In the genomic region with DNA sequence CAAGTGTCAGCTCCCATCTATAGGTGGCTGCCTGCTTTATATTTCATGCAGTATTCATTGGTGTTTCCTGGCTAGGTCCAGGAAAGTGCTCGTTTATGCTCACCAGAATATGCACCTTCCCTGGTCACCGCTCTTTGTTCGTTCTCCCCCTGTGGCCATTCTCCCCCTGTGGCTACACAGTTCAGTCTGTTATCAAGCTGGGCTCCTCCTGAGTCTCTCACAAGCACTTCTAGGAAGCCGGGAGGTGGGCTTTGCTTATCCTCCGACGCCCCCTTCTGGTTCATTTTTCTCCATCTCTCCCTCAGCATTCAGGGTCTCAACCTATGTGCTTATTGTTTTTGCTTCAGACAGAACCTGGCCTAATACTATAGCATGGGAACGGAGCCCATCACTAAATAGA, we compare ENCODE assay signal across 9 mouse cellular contexts. TPM values are rescaled to one million over a fixed set of nuclear protein-coding genes. Genes with fewer than 3 reads are reported as not detected.
DNase-seq lines count a peak whose midpoint lies in the region; ATAC-seq and TF ChIP-seq lines count a peak whose summit lies in the region.
"Had no signal": no experiment of that assay in that cellular context is flagged by ENCODE, and none has a peak within 500 bp of the region (broad histone marks: within the 10 kb centered on the region; RNA-seq: fewer than 3 reads in every experiment).

No protein-coding gene starts in this region.

- no peaks in the 10 kb centered on the region for H3K36me3 ChIP-seq in kidney, postnatal 0 days (ENCODE audit: insufficient read depth, low read length)
- H3K36me3 ChIP-seq in hindbrain, embryonic 14.5 days (replicated peaks; ENCODE audit: control insufficient read depth, insufficient read depth): no peaks in the 10 kb centered on the region
- H3K36me3 ChIP-seq in neural tube, embryonic 12.5 days: no peaks in the 10 kb centered on the region
- no peaks in the 10 kb centered on the region for H3K36me3 ChIP-seq in thymus, adult 2 months (ENCODE audit: control insufficient read depth, insufficient read depth, low read length)

- H3K4me2 ChIP-seq in kidney, postnatal 0 days (ENCODE audit: low read length): no peak overlapping the region
- H3K4me2 ChIP-seq in hindbrain, embryonic 14.5 days (replicated peaks): peak overlapping the region; percentile 28
- peak overlapping the region; percentile 38 for H3K4me2 ChIP-seq in neural tube, embryonic 12.5 days (replicated peaks)

- WGBS in kidney, postnatal 0 days: 6% methylated on average over 7 of the region's 7 CpGs
- 2% methylated on average over 7 of the region's 7 CpGs for WGBS in hindbrain, embryonic 14.5 days
- 4% methylated on average over 7 of the region's 7 CpGs for WGBS in neural tube, embryonic 12.5 days
- WGBS in thymus, adult 2 months: 12% methylated on average over 7 of the region's 7 CpGs

- H3K27me3 ChIP-seq in kidney, postnatal 0 days (ENCODE audit: insufficient read depth, low read length): 0 out of 2 replicates have a peak, but pooled peaks cover 2% of the 10 kb centered on the region
- 0 out of 2 replicates have a peak, but pooled peaks cover 12% of the 10 kb centered on the region for H3K27me3 ChIP-seq in hindbrain, embryonic 14.5 days (ENCODE audit: control insufficient read depth, insufficient read depth, low read length)
- H3K27me3 ChIP-seq in neural tube, embryonic 12.5 days (replicated peaks): peaks cover 4% of the 10 kb centered on the region; the same call in 1 of the 2 replicates
- H3K27me3 ChIP-seq in thymus, adult 2 months (ENCODE audit: control insufficient read depth, insufficient read depth, low read length): no peaks in the 10 kb centered on the region

- no peak overlapping the region for H3K27ac ChIP-seq in kidney, postnatal 0 days
- H3K27ac ChIP-seq in hindbrain, embryonic 14.5 days: peak overlapping the region; percentile 68
- H3K27ac ChIP-seq in neural tube, embryonic 12.5 days: no peak overlapping the region
- no peak overlapping the region for H3K27ac ChIP-seq in thymus, adult 2 months (ENCODE audit: control insufficient read depth, insufficient read depth, low read length)

- no peaks in the 10 kb centered on the region for H3K4me1 ChIP-seq in kidney, postnatal 0 days (replicated peaks; ENCODE audit: insufficient read depth, low read length)
- peaks cover 5% of the 10 kb centered on the region; the same call in 1 of the 2 replicates for H3K4me1 ChIP-seq in hindbrain, embryonic 14.5 days (replicated peaks; ENCODE audit: control insufficient read depth, insufficient read depth, low read length)
- H3K4me1 ChIP-seq in neural tube, embryonic 12.5 days: peaks cover 11% of the 10 kb centered on the region; the same call in 1 of the 2 replicates
- H3K4me1 ChIP-seq in thymus, adult 2 months (replicated peaks; ENCODE audit: control insufficient read depth, insufficient read depth, low read length): no peaks in the 10 kb centered on the region

- H3K4me3 ChIP-seq in kidney, postnatal 0 days (replicated peaks; ENCODE audit: low read depth, low read length): no peak overlapping the region
- H3K4me3 ChIP-seq in hindbrain, embryonic 14.5 days (replicated peaks; ENCODE audit: low read length): no peak overlapping the region
- H3K4me3 ChIP-seq in neural tube, embryonic 12.5 days: no peak overlapping the region
- H3K4me3 ChIP-seq in thymus, adult 2 months (ENCODE audit: control insufficient read depth, insufficient read depth, low read length): no peak overlapping the region

- peak; percentile 45 for DNase-seq in kidney, postnatal 0 days (ENCODE audit: low spot score)
- DNase-seq in kidney, adult 11 months: no peak
- peak; percentile 87 for DNase-seq in embryo, embryonic 11 days
- DNase-seq in hindbrain, embryonic 14.5 days (ENCODE audit: low spot score): peak; percentile 85
- no peak for DNase-seq in thymus, adult 2 months
- DNase-seq in testis, postnatal 14 days (ENCODE audit: low spot score): no peak
- DNase-seq in spleen, postnatal 4 days (ENCODE audit: low spot score in 2 of 2): no peak

- TF ChIP-seq CTCF in kidney, postnatal 0 days (IDR thresholded peaks at IDR 0.05; ENCODE audit: low read depth): peak; percentile 28; the same call in 1 of the 2 replicates
- no peak for TF ChIP-seq CTCF in thymus, adult 2 months (IDR thresholded peaks at IDR 0.05; ENCODE audit: borderline replicate concordance, control insufficient read depth, extremely low read depth, insufficient read depth, low read length, poor library complexity)

- H3K9me3 ChIP-seq in kidney, postnatal 0 days (replicated peaks; ENCODE audit: low read length): no peaks in the 10 kb centered on the region; the same call in 1 of the 2 replicates
- H3K9me3 ChIP-seq in hindbrain, embryonic 14.5 days (ENCODE audit: control insufficient read depth, low read length): no peaks in the 10 kb centered on the region
- no peaks in the 10 kb centered on the region for H3K9me3 ChIP-seq in neural tube, embryonic 12.5 days

- no peak for ATAC-seq in kidney, postnatal 0 days (replicated peaks; ENCODE audit: low FRiP score, low read depth)
- peak; percentile 73; the same call in 1 of the 2 replicates for ATAC-seq in hindbrain, embryonic 14.5 days (ENCODE audit: low FRiP score)
- ATAC-seq in neural tube, embryonic 12.5 days (ENCODE audit: low FRiP score, low read depth): peak; percentile 68

- H3K9ac ChIP-seq in kidney, postnatal 0 days (ENCODE audit: low read depth, low read length): no peak overlapping the region
- 0 out of 2 replicates have a peak overlapping the region, but pooled peaks have one; percentile 22 for H3K9ac ChIP-seq in hindbrain, embryonic 14.5 days
- no peak overlapping the region for H3K9ac ChIP-seq in neural tube, embryonic 12.5 days

- TF ChIP-seq POLR2A in thymus, adult 2 months (IDR thresholded peaks at IDR 0.05; ENCODE audit: control insufficient read depth, extremely low read depth, insufficient read depth, low read length, poor library complexity): no peak

RNA-seq across cellular contexts. Expression of a gene that starts 6.9 kb away (rescaled TPM):
- polyA plus RNA-seq in kidney, postnatal 0 days (2015; fragmentation: Nextera tagmentation; extraction: Ambion mirVana): 0.74 and 0.75 TPM in 2 replicates
- 15.1 and 15.6 TPM in 2 replicates for polyA plus RNA-seq in hindbrain, embryonic 14.5 days (2014; fragmentation: Nextera tagmentation; extraction: Ambion mirVana)
- 22.1 and 24.5 TPM in 2 replicates for polyA plus RNA-seq in neural tube, embryonic 12.5 days (2016; fragmentation: Nextera tagmentation; extraction: Ambion mirVana)
- polyA plus RNA-seq in thymus, adult 2 months (2012; rRNA removed): 1.3 and 1.5 TPM in 2 replicates
- polyA plus RNA-seq: liver, adult 2 months had no signal

Comparison
In these comparisons a context has a peak if more than half of its experiments do, and no peak if none do; other contexts are left out.
1. DNase-seq: peak in kidney, postnatal 0 days (single experiment), embryo, embryonic 11 days (single experiment) and hindbrain, embryonic 14.5 days (single experiment); none in kidney, adult 11 months (single experiment), thymus, adult 2 months (single experiment), testis, postnatal 14 days (single experiment) and spleen, postnatal 4 days (0 of 2).